Mouse (Mus musculus) ES-Bruce4 (cell line): ENCODE measurements around the gene Lcmt1. TPM values are rescaled to one million over a fixed set of nuclear protein-coding genes. Genes with fewer than 3 reads are reported as not detected.

Experiments
- H3K27ac ChIP-seq: 2 replicates; pipeline ENCODE4 v1.5.1; 2012; ENCODE audit warnings: low read length, inconsistent platforms; ENCODE audit not compliant: insufficient read depth
- H3K27me3 ChIP-seq: 2 replicates; pipeline ENCODE4 v1.6.1; 2012; ENCODE audit warnings: mild to moderate bottlenecking, low read length, inconsistent platforms; ENCODE audit not compliant: control insufficient read depth, poor library complexity, insufficient read depth, severe bottlenecking
- H3K36me3 ChIP-seq: 2 replicates; pipeline ENCODE4 v1.6.1; 2012; ENCODE audit warnings: inconsistent platforms, mild to moderate bottlenecking, low read length, moderate library complexity; ENCODE audit not compliant: control insufficient read depth, poor library complexity, insufficient read depth, severe bottlenecking
- H3K4me1 ChIP-seq: one replicate; pipeline ENCODE4 v1.8.1; 2011; ENCODE audit warnings: low read length; ENCODE audit not compliant: control insufficient read depth, insufficient read depth
- H3K4me3 ChIP-seq: 2 replicates; pipeline ENCODE4 v1.5.1; 2011; ENCODE audit warnings: low read depth, mild to moderate bottlenecking, low read length
- H3K9ac ChIP-seq: 2 replicates; pipeline ENCODE4 v1.6.1; 2012; ENCODE audit warnings: low read depth, mild to moderate bottlenecking, inconsistent platforms; ENCODE audit not compliant: poor library complexity, severe bottlenecking
- H3K9me3 ChIP-seq: replicated peaks from 2 replicates; pipeline ENCODE4 v1.6.1; 2012; ENCODE audit warnings: mild to moderate bottlenecking, low read length, inconsistent platforms; ENCODE audit not compliant: control insufficient read depth, poor library complexity, insufficient read depth, severe bottlenecking
- CTCF ChIP-seq: IDR thresholded peaks from one replicate; pipeline ENCODE4 v1.8.1; 2011; ENCODE audit warnings: low read depth, low read length
- EP300 ChIP-seq: IDR thresholded peaks from 2 replicates; pipeline ENCODE4 v1.6.1; 2011; ENCODE audit warnings: low read depth, low read length; ENCODE audit not compliant: insufficient read depth
- POLR2A ChIP-seq: IDR thresholded peaks from one replicate; pipeline ENCODE4 v1.8.1; 2011; ENCODE audit warnings: low read length; ENCODE audit not compliant: insufficient read depth
- polyA plus RNA-seq: library from polyadenylated mRNA; stranded (reverse); fragments of >200 nt; gene quantifications from 2 replicates; pipeline ENCODE4 v1.2.4, GENCODE M21; 2011; ENCODE audit warnings: low read depth; ENCODE audit not compliant: missing spikeins, insufficient read depth, insufficient read length

Lcmt1 gene
- polyA plus RNA-seq, 1 experiment = 49.9 TPM

GRCm38 (mm10) chr7:123399286-123399685 is 29.7 kb downstream of the Lcmt1 start:
- H3K27me3 ChIP-seq = no peaks in the 10 kb centered on the region
- no peak overlapping the region for H3K9ac ChIP-seq
- peaks cover 23% of the 10 kb centered on the region for H3K36me3 ChIP-seq
- H3K4me1 ChIP-seq = peaks cover 2% of the 10 kb centered on the region
- no peak for TF ChIP-seq POLR2A
- no peak for TF ChIP-seq CTCF
- TF ChIP-seq EP300 = no peak
- H3K9me3 ChIP-seq = no peaks in the 10 kb centered on the region
- H3K27ac ChIP-seq = no peak overlapping the region
- no peak overlapping the region for H3K4me3 ChIP-seq

- no peak overlapping the region for H3K9ac ChIP-seq
- H3K9me3 ChIP-seq = no peaks in the 10 kb centered on the region
- no peaks in the 10 kb centered on the region for H3K4me1 ChIP-seq
- H3K4me3 ChIP-seq = no peak overlapping the region
- H3K36me3 ChIP-seq = peaks cover 25% of the 10 kb centered on the region
- no peak overlapping the region for H3K27ac ChIP-seq
- TF ChIP-seq EP300 (no peak), CTCF (no peak), POLR2A (no peak)
- no peaks in the 10 kb centered on the region for H3K27me3 ChIP-seq
These were observed 31.5 kb downstream of the Lcmt1 start for GRCm38 (mm10) chr7:123401121-123401520.

DNA sequence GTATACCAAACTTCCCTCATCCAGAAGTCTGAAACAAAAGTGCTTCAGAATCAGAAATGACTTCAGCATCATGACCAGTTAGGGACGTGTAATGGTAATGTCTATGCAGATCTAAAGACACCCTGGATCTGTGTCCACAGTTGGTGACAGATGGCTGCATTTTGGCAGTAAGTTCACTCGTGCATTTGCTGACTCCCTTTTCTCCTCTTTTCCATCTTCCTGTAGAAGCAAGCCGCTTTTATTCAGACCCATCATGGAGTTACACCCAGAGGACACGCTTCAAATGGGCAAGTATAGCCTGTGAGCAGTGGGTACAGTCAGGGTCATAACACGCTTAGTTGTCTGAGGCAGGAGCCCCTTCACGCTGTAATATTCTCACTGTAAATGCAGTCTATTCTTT is 34.6 kb downstream of the Lcmt1 start:
- Histone ChIP-seq H3K27me3 (no peaks in the 10 kb centered on the region), H3K27ac (no peak overlapping the region), H3K4me3 (no peak overlapping the region), H3K9ac (no peak overlapping the region), H3K4me1 (no peaks in the 10 kb centered on the region), H3K36me3 (peaks cover 29% of the 10 kb centered on the region), H3K9me3 (no peaks in the 10 kb centered on the region)
- TF ChIP-seq EP300 (no peak), POLR2A (no peak), CTCF (no peak)

DNA sequence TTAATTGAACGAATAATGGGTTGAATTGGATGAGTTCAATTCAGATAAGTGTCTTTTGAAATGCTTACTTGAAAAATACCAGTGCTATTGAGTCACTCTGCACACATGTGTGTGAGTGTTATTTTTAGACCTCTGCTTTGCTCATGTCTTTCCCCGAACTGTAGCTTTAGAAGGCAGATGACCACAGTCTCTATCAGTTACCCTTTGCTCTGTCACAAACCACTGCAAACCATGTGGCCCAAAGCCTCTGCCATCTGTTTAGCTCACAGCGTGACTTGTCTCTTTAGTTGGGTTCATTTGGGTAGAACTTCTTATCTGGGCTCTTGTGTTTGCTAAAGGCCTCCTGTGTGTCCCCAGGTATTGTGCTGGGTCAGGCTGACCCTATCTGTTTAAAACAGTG is 36.0 kb downstream of the Lcmt1 start:
- Histone ChIP-seq H3K27me3 (no peaks in the 10 kb centered on the region), H3K36me3 (peaks cover 31% of the 10 kb centered on the region)
- no peak for TF ChIP-seq POLR2A
- no peak for TF ChIP-seq EP300
- TF ChIP-seq CTCF = no peak

GRCm38 (mm10) chr7:123406988-123407387 is 37.4 kb downstream of the Lcmt1 start:
- Histone ChIP-seq H3K27me3 (no peaks in the 10 kb centered on the region), H3K36me3 (peaks cover 26% of the 10 kb centered on the region), H3K9ac (no peak overlapping the region), H3K4me1 (no peaks in the 10 kb centered on the region), H3K27ac (no peak overlapping the region), H3K9me3 (no peaks in the 10 kb centered on the region), H3K4me3 (no peak overlapping the region)
- TF ChIP-seq POLR2A (no peak), CTCF (no peak), EP300 (no peak)

More for the DNA sequence above, 36.0 kb downstream of the Lcmt1 start:
- H3K9me3 ChIP-seq = no peaks in the 10 kb centered on the region
- no peak overlapping the region for H3K9ac ChIP-seq
- H3K4me3 ChIP-seq = no peak overlapping the region
- no peak overlapping the region for H3K27ac ChIP-seq
- no peaks in the 10 kb centered on the region for H3K4me1 ChIP-seq

GRCm38 (mm10) chr7:123410502-123410901 is 40.9 kb downstream of the Lcmt1 start:
- Histone ChIP-seq H3K4me3 (no peak overlapping the region), H3K9me3 (no peaks in the 10 kb centered on the region)

More at GRCm38 (mm10) chr7:123410502-123410901, 40.9 kb downstream of the Lcmt1 start:
- Histone ChIP-seq H3K9ac (no peak overlapping the region), H3K36me3 (peaks cover 16% of the 10 kb centered on the region), H3K27ac (no peak overlapping the region), H3K27me3 (no peaks in the 10 kb centered on the region), H3K4me1 (no peaks in the 10 kb centered on the region)
- TF ChIP-seq EP300 (no peak), POLR2A (no peak), CTCF (no peak)
